Mouse (Mus musculus): ENCODE measurements around the gene Acss3. TPM values are rescaled to one million over a fixed set of nuclear protein-coding genes. Genes with fewer than 3 reads are reported as not detected.

Gene Acss3
- total RNA-seq, 2 experiments from 2014 or later: 5.1 to 7.1 TPM

Other genes starting within 250 kb of the Acss3 start
- gene Lin7a, start 148.0 kb upstream of the Acss3 start, total RNA-seq (2021): 1 to 10 TPM; 1.1 to 1.4 TPM

Measured in gastrocnemius, adult 18-20 months (tissue).